Mouse (Mus musculus) liver, adult 2 months (tissue): ENCODE results near the gene Tpt1.

Experiments
- CTCF ChIP-seq: fragments of 200-500 bp; IDR thresholded peaks from 2 replicates; pipeline ENCODE4 v1.5.1; 2011; ENCODE audit warnings: low read depth, low read length, control low read depth
- POLR2A ChIP-seq: fragments of 200-500 bp; IDR thresholded peaks from 2 replicates; pipeline ENCODE4 v1.6.1; 2011; ENCODE audit warnings: low read length, control low read depth; ENCODE audit not compliant: insufficient read depth; ENCODE audit errors: extremely low read depth

DNA sequence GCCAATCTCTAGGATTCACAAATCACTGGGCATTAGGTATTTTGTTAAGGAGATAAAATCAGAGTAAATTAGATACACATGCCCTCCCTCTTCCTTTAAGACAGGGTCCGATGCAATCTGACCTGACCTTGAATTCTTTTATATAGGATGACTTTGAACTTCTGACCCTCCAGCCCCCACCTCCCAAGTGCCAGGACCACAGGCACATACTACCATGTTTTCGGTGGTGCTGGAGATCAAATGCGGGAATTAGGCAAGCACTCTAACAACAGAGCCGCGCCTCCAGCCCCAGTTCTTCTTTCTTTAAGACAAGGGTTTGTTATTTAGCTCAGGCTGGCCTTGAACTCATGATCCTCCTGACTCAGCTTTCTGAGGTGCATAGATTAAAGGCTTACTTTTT lies 39.0 kb downstream of the Tpt1 start:
- TF ChIP-seq POLR2A (no peak), CTCF (no peak)
